Mouse (Mus musculus) forebrain, embryonic 12.5 days (tissue): Measurements from ENCODE around the gene Cd93. TPM values are rescaled to one million over a fixed set of nuclear protein-coding genes. Genes with fewer than 3 reads are reported as not detected.
A peak's percentile ranks its signal among the peaks of the same experiment; 100 is the strongest.

Experiments used
- ATAC-seq: fragments of 200-750 bp; cut with Nextera tagmentation; 2 replicates; pipeline ENCODE4 v1.8.0; 2017; ENCODE audit warnings: moderate TSS enrichment; ENCODE audit not compliant: low FRiP score
- H3K27ac ChIP-seq: fragments of 300-500 bp; sonication (generic); 2 replicates; pipeline ENCODE4 v1.5.1; 2016; ENCODE audit warnings: mild to moderate bottlenecking
- H3K27me3 ChIP-seq: fragments of 300-500 bp; sonication (generic); 2 replicates; pipeline ENCODE4 v1.6.1; 2016; ENCODE audit warnings: mild to moderate bottlenecking
- H3K36me3 ChIP-seq: fragments of 300-500 bp; sonication (generic); replicated peaks from 2 replicates; pipeline ENCODE4 v1.6.1; 2016; ENCODE audit warnings: mild to moderate bottlenecking
- H3K4me1 ChIP-seq: fragments of 300-500 bp; sonication (generic); 2 replicates; pipeline ENCODE4 v1.6.1; 2016
- H3K4me2 ChIP-seq: fragments of 300-500 bp; sonication (generic); 2 replicates; pipeline ENCODE4 v1.6.1; 2016; ENCODE audit warnings: mild to moderate bottlenecking, moderate library complexity
- H3K4me3 ChIP-seq: fragments of 300-500 bp; sonication (generic); replicated peaks from 2 replicates; pipeline ENCODE4 v1.5.1; 2016; ENCODE audit warnings: mild to moderate bottlenecking
- H3K9ac ChIP-seq: fragments of 300-500 bp; sonication (generic); 2 replicates; pipeline ENCODE4 v1.6.1; 2016; ENCODE audit warnings: mild to moderate bottlenecking
- H3K9me3 ChIP-seq: fragments of 300-500 bp; sonication (generic); 2 replicates; pipeline ENCODE4 v1.6.1; 2016
- WGBS: fragments of 180-500 bp; shearing (Covaris S2); methylation state at CpG from one replicate; pipeline ENCODE4 v1.1.7; 2016; 5-methylcytosine and 5-hydroxymethylcytosine counted together
- polyA plus RNA-seq: library from polyadenylated mRNA; unstranded; fragments of >200 nt; fragmentation: Nextera tagmentation; extraction: Ambion mirVana; gene quantifications from 2 replicates; pipeline ENCODE4 v1.2.1, GENCODE M21; 2016

The Cd93 gene
- polyA plus RNA-seq, 1 experiment from 2014 or later = 6.4 TPM

DNA sequence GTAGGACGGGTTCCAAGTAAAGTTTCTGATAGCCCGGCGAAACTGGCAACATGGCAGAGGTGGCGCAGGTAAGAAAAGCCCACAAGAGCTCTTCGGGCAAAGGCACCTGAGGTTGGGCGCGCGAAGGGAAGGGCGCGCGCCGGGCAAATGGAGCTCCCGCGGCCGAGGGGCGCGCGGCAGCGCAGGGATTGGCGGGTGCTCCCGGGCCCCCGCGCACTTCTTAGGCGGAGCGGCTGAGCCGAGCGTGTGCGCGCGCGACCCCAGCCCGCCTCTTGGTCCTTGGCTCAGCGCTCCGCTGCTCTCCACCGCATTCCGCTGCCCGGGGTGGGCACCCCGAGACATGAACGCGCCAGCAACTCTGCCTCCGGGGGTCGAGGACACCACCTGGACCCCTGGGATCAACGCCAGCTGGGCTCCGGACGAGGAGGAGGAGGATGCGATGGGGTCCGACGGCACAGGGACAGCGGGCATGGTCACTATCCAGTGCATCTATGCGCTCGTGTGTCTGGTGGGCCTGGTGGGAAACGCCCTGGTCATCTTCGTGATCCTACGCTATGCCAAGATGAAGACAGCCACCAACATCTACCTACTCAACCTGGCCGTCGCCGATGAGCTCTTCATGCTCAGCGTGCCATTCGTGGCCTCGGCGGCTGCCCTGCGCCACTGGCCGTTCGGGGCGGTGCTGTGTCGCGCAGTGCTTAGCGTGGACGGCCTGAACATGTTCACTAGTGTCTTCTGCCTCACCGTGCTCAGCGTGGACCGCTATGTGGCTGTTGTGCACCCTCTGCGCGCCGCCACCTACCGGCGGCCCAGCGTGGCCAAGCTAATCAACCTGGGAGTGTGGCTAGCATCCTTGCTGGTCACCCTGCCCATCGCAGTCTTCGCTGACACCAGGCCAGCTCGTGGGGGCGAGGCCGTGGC, 48.0 kb downstream of the Cd93 start, which contains the start of gene Sstr4:
TSS of gene Sstr4 (plus strand) at position 214 of the 921 bp plus-strand sequence.
- Histone ChIP-seq H3K4me2 (peak within 1 kb of the TSS; percentile 95), H3K27me3 (peaks cover 44% of the 10 kb centered on the region), H3K27ac (no peak within 1 kb of the TSS), H3K9me3 (no peaks in the 10 kb centered on the region), H3K9ac (peak within 1 kb of the TSS; percentile 51), H3K4me3 (peak within 1 kb of the TSS; percentile 55), H3K4me1 (peaks cover 10% of the 10 kb centered on the region; the same call in 1 of the 2 replicates), H3K36me3 (no peaks in the 10 kb centered on the region)
- ATAC-seq = peak; percentile 85
- WGBS = 3% methylated on average over 83 of the region's 83 CpGs

DNA sequence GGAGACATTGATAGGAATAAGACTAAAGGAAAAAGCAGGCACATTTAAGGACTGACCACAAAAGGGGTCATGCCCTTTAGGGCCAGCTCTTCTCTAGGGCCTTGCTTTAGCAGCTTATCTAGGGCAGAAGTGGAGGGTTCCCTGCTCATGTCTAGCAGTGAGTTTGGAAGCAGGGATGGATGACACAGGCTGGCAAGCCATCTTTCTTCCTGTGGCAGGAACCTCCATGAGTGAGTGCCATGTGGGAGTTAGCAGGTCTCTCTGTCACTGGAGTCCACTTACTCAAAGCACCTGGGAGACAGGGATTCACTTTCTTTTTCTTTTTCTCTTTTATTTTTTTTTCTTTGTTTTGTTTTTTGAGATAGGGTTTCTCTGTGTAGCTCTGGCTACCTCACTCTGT, 49.5 kb downstream of the Cd93 start:
- Histone ChIP-seq H3K9me3 (no peaks in the 10 kb centered on the region), H3K36me3 (no peaks in the 10 kb centered on the region), H3K27ac (no peak overlapping the region), H3K4me3 (no peak overlapping the region), H3K9ac (no peak overlapping the region), H3K4me2 (no peak overlapping the region), H3K27me3 (peaks cover 44% of the 10 kb centered on the region), H3K4me1 (peaks cover 10% of the 10 kb centered on the region; the same call in 1 of the 2 replicates)
- ATAC-seq = no peak

DNA sequence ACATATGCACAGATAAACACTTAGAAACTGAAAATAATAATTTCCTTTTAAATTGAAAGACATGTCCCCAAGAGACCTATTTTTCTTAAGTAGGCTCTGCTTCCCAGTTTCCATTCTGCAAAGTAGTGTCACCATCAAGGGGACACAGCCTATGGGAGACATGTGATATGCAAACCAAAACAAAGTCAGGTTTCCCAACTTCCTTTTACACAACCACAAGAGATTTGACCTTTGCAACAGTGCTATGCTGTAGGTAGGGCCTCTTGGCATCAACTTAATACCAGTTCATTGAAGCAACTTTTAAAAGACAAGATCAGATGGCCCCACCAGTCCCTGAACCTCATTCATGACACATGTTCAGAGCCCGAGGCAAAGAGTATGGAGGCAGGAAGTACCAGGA, 50.2 kb downstream of the Cd93 start:
- H3K4me3 ChIP-seq = no peak overlapping the region
- WGBS = 85% methylated on average over 1 of the region's 1 CpGs
- peaks cover 10% of the 10 kb centered on the region; the same call in 1 of the 2 replicates for H3K4me1 ChIP-seq
- no peak overlapping the region for H3K27ac ChIP-seq
- no peak for ATAC-seq
- H3K36me3 ChIP-seq = no peaks in the 10 kb centered on the region
- peaks cover 44% of the 10 kb centered on the region for H3K27me3 ChIP-seq
- H3K4me2 ChIP-seq = no peak overlapping the region
- H3K9me3 ChIP-seq = no peaks in the 10 kb centered on the region
- H3K9ac ChIP-seq = no peak overlapping the region

DNA sequence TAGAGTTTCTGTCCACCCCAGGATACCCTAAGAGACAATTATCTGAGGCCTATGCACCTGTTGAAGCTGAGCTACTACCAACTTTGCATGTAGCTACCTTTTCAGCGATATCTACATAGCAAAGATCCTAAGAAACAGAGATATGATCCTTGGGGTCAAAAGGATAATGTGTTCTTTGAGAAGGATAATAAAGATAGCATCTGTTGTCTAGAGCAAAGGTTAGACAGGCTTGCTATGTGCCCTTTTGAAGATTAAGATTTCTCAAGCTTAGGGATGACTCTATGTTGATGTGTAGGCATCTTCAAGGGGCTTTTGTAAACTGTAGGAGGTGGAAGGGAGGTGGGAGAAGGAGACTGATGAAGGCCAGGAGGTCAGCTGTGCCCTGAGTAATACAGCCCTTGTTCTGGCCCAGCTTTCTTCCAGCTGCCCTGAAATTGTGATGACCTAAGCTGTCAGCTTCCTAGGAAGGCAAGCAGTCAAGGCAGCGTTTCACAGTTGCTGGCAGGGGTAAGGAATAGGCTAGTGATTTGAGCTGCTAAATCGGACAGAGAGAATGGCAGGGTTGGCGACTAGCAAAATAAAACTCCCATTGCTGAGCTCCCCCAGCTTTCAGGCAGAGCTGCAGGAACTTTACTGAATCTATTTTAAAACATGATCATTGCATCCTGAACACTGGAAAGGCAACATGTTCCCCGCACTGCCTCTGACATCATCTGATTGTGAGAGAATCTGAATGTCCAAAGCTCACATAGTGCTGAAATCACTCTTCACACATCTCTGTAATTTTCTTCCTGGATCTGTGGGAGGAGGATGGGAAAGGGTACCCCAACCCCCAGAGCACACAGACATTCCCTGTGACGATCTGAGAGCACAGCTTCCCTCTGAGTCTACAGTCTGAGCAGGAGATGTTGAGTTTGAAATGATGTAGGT, 55.4 kb downstream of the Cd93 start:
- Histone ChIP-seq H3K27ac (no peak overlapping the region), H3K4me1 (no peaks in the 10 kb centered on the region), H3K4me3 (no peak overlapping the region), H3K9ac (no peak overlapping the region), H3K4me2 (no peak overlapping the region), H3K36me3 (no peaks in the 10 kb centered on the region), H3K9me3 (no peaks in the 10 kb centered on the region), H3K27me3 (no peaks in the 10 kb centered on the region)
- WGBS = 82% methylated on average over 6 of the region's 6 CpGs
- no peak for ATAC-seq

DNA sequence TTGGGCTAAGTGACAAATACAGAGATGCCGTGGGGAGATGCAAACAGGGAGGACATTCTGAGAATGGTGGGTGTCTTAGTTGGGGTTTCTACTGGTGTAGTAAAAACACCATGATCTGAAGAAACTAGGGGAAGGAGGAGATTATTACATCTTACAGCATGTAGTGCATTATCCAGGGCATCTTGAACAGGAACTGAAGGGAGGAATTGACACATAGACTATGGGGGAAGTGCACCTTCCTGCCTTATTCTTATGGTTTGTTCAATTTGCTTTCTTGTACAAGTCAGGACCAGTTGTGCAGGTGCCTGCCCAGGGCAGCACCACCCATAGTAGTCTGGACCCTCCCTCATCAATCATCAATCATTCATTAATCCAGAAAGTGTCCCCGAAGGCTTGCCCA, 56.4 kb downstream of the Cd93 start:
- no peak overlapping the region for H3K4me3 ChIP-seq
- ATAC-seq = no peak
- no peak overlapping the region for H3K4me2 ChIP-seq
- no peaks in the 10 kb centered on the region for H3K4me1 ChIP-seq
- WGBS = 94% methylated on average over 2 of the region's 2 CpGs
- H3K9me3 ChIP-seq = no peaks in the 10 kb centered on the region
- no peaks in the 10 kb centered on the region for H3K36me3 ChIP-seq
- H3K27ac ChIP-seq = no peak overlapping the region
- H3K9ac ChIP-seq = no peak overlapping the region
- no peaks in the 10 kb centered on the region for H3K27me3 ChIP-seq

Other genes starting within 250 kb of the Cd93 start
- gene Sstr4, start 48.2 kb downstream of the Cd93 start, polyA plus RNA-seq = 0.70 and 1.00 TPM in 2 replicates
- 4.1 and 4.8 TPM in 2 replicates for gene Thbd, start 35.4 kb downstream of the Cd93 start, polyA plus RNA-seq
- 109 and 114 TPM in 2 replicates for gene Nxt1, start 229.0 kb upstream of the Cd93 start, polyA plus RNA-seq
- gene Gzf1, start 237.5 kb upstream of the Cd93 start, polyA plus RNA-seq = 22.8 and 25.7 TPM in 2 replicates